Mouse (Mus musculus) liver, embryonic 14.5 days (tissue): ENCODE data around the gene Fah. TPM values are rescaled to one million over a fixed set of nuclear protein-coding genes. Genes with fewer than 3 reads are reported as not detected.

ENCODE experiments used
- ATAC-seq: fragments of 200-750 bp; cut with Nextera tagmentation; 2 replicates; pipeline ENCODE4 v1.8.0; 2017; ENCODE audit warnings: moderate number of reproducible peaks, mild to moderate bottlenecking, moderate library complexity; ENCODE audit not compliant: insufficient read depth
- DNase-seq, 3 experiments: peaks; one replicate each; pipeline ENCODE4 v3.0.0-alpha.2; 2012 to 2013; ENCODE audit warnings: low read depth in 3 of 3, low spot score in 3 of 3
- H3K27ac ChIP-seq: fragments of 300-500 bp; sonication (generic); 2 replicates; pipeline ENCODE4 v1.5.1; 2014; ENCODE audit warnings: moderate library complexity, mild to moderate bottlenecking, control low read depth, inconsistent platforms
- H3K27me3 ChIP-seq: fragments of 300-500 bp; sonication (generic); 2 replicates; pipeline ENCODE4 v1.6.1; 2014; ENCODE audit warnings: mild to moderate bottlenecking, low read length, moderate library complexity; ENCODE audit not compliant: control insufficient read depth, insufficient read depth
- H3K36me3 ChIP-seq: fragments of 300-500 bp; sonication (generic); replicated peaks from 2 replicates; pipeline ENCODE4 v1.6.1; 2014; ENCODE audit warnings: low read depth; ENCODE audit not compliant: control insufficient read depth, insufficient read depth
- H3K4me1 ChIP-seq, 2 experiments: fragments of 200-500 bp in 1 of 2; fragments of 300-500 bp in 1 of 2; sonication (generic) in 1 of 2; replicated peaks; 2 replicates each; pipeline ENCODE4 v1.6.1; 2012 to 2014; ENCODE audit warnings: antibody characterized with exemption in 1 of 2, inconsistent platforms in 1 of 2, low read length in 1 of 2; ENCODE audit not compliant: control insufficient read depth in 2 of 2, insufficient read depth in 2 of 2
- H3K4me2 ChIP-seq: fragments of 300-500 bp; sonication (generic); 2 replicates; pipeline ENCODE4 v1.6.1; 2014; ENCODE audit warnings: low read depth, mild to moderate bottlenecking, control low read depth, moderate library complexity
- H3K4me3 ChIP-seq, 2 experiments: fragments of 200-500 bp in 1 of 2; fragments of 300-500 bp in 1 of 2; sonication (generic) in 1 of 2; 2 replicates each; pipeline ENCODE4 v1.5.1; 2012 to 2014; ENCODE audit warnings: low read depth in 2 of 2, low read length in 2 of 2, mild to moderate bottlenecking in 2 of 2, control low read depth in 1 of 2, inconsistent platforms in 1 of 2, moderate library complexity in 1 of 2; ENCODE audit not compliant: insufficient read depth in 1 of 2
- H3K9ac ChIP-seq: fragments of 300-500 bp; sonication (generic); replicated peaks from 2 replicates; pipeline ENCODE4 v1.6.1; 2014; ENCODE audit warnings: mild to moderate bottlenecking, control low read depth, moderate library complexity
- H3K9me3 ChIP-seq: fragments of 300-500 bp; sonication (generic); 2 replicates; pipeline ENCODE4 v1.6.1; 2016; ENCODE audit warnings: low read length, mixed read lengths; ENCODE audit not compliant: control insufficient read depth
- CTCF ChIP-seq: IDR thresholded peaks from 2 replicates; pipeline ENCODE4 v1.5.1; 2016; ENCODE audit warnings: antibody characterized with exemption, low read depth, control low read depth
- EP300 ChIP-seq: IDR thresholded peaks from 2 replicates; pipeline ENCODE4 v1.6.1; 2016; ENCODE audit warnings: antibody characterized with exemption, low read depth
- WGBS: fragments of 180-500 bp; shearing (Covaris S2); extraction: QIAGEN DNeasy Blood & Tissue Kit; methylation state at CpG from one replicate; pipeline ENCODE4 v1.1.7; 2014; ENCODE audit not compliant: insufficient replicate concordance; 5-methylcytosine and 5-hydroxymethylcytosine counted together
- polyA plus RNA-seq, 2 experiments: library from polyadenylated mRNA; depleted of rRNA in 1 of 2; stranded (reverse) in 1 of 2; unstranded in 1 of 2; fragments of >200 nt; fragmentation: Nextera tagmentation in 1 of 2; extraction: Ambion mirVana in 1 of 2; gene quantifications; 2 replicates each; pipeline versions ENCODE4 v1.2.1 to v1.2.3; 2012 to 2014

Gene Fah
- polyA plus RNA-seq, 2 experiments, result 23.5 to 36.5 TPM

DNA sequence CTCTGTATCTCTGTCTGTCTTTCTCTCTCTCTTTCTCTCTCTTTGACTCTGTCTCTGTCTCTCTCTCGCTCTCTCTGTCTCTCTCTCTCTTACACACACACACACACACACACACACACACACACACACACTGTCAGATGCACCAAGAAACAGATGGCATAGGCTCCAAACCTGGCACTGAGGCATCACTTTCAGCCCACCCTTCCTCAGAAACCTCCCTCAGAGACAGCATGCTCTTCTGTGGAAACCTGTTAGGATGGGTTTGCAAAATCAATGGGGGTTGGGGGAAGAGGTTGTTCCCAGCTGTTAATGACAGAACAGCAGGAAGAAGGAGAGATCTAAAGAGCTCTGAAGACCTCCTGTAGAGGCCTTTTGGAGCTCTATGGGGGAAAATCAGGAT, 27.7 kb downstream of the Fah start:
- no peaks in the 10 kb centered on the region for H3K9me3 ChIP-seq
- H3K9ac ChIP-seq, result no peak overlapping the region
- H3K4me2 ChIP-seq, result no peak overlapping the region
- TF ChIP-seq EP300 (no peak), CTCF (no peak)
- WGBS, result 40% methylated on average over 1 of the region's 1 CpGs
- H3K27me3 ChIP-seq, result no peaks in the 10 kb centered on the region
- no peak overlapping the region for H3K4me3 ChIP-seq
- ATAC-seq, result no peak
- H3K36me3 ChIP-seq, result no peaks in the 10 kb centered on the region
- no peak for DNase-seq
- H3K4me1 ChIP-seq, result no peaks in the 10 kb centered on the region
- no peak overlapping the region for H3K27ac ChIP-seq

DNA sequence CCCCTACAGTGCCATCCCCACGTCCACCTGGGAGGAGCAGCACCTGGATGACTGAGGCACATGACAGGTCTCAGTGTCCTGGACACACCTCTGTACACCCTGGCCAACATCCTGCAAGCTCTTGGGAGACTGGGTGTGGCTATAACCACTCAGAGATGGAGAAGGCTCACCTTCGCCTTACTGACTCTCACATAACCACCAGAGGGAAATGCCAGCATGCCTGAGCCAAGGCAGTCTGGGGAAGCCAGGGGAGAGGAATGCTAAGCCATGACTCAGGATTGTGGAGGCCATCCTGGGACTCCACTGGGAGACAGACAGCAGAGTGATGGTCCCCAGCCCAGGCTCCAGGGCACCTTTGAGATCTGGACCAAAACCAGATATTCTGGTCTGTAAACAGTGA, 29.5 kb downstream of the Fah start:
- ATAC-seq, result no peak
- Histone ChIP-seq H3K9me3 (no peaks in the 10 kb centered on the region), H3K9ac (no peak overlapping the region), H3K4me3 (no peak overlapping the region), H3K4me2 (no peak overlapping the region), H3K36me3 (no peaks in the 10 kb centered on the region), H3K27ac (no peak overlapping the region), H3K27me3 (no peaks in the 10 kb centered on the region), H3K4me1 (no peaks in the 10 kb centered on the region)
- DNase-seq, result no peak
- WGBS, result 52% methylated on average over 2 of the region's 2 CpGs
- TF ChIP-seq EP300 (no peak), CTCF (no peak)

DNA sequence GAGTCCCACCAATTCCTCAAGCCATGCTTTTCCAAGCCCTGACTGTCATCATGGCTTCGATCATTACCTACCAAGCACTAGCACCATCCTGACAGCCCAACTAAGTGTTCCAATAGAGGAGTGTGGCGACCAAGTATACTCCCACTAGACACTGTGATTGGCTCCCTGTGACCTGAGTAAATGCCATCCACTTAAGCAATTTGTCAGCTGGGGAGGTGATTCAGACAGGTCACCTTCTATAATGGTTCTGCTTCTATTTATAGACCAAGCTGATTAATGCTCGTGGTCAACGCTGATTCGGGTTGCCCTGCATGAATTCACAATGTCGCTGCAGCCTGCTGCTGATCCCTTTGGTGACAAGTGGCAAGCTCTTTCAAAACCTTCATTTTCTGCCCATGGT, 40.3 kb downstream of the Fah start:
- H3K4me1 ChIP-seq, result no peaks in the 10 kb centered on the region
- no peaks in the 10 kb centered on the region for H3K36me3 ChIP-seq
- no peak overlapping the region for H3K4me3 ChIP-seq
- H3K4me2 ChIP-seq, result no peak overlapping the region
- no peak for DNase-seq
- no peak for ATAC-seq
- TF ChIP-seq CTCF (no peak), EP300 (no peak)
- no peaks in the 10 kb centered on the region for H3K9me3 ChIP-seq
- no peaks in the 10 kb centered on the region for H3K27me3 ChIP-seq
- WGBS, result 55% methylated on average over 6 of the region's 6 CpGs
- H3K9ac ChIP-seq, result no peak overlapping the region
- no peak overlapping the region for H3K27ac ChIP-seq

DNA sequence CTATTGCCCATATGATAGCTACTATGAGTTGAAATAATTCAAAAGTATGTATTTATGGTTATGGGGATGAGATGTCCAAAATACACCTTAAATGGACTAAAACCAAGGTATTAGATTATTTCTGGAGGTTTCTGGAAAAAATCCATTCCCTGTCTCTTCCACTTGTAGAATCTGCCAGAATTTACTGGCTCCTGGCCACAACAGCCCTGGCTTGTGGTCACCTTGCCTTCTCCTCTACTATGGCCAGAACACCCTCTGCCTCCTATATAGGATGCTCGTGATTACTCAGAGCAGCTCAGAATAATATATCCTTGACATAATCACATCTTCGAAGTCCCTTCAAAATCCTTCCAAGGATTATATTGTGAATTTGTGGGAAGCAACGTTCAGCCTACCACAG, 42.3 kb downstream of the Fah start:
- no peak for ATAC-seq
- WGBS, result 34% methylated on average over 3 of the region's 3 CpGs

DNA sequence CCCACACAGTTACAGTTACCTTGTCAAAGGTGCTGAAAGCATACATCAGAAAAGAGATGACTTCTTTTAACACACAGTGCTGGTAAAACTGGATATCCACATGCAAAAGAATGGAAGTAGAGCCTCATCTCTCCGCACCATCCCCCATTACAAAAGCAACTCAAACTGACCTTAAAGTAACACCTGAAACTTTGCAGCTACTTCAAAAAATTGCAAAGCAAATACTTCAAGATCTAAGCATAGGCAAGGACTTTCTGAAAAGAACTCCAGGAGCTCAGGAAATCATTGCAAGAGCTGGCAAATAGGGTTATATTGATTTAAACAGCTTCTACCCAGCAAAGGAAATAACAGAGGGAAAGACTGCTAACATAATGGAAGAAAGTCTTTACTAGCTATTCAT, 46.0 kb downstream of the Fah start:
- DNase-seq, result no peak
- Histone ChIP-seq H3K27ac (no peak overlapping the region), H3K4me3 (no peak overlapping the region), H3K36me3 (no peaks in the 10 kb centered on the region), H3K9me3 (no peaks in the 10 kb centered on the region), H3K27me3 (no peaks in the 10 kb centered on the region), H3K9ac (no peak overlapping the region), H3K4me1 (no peaks in the 10 kb centered on the region), H3K4me2 (no peak overlapping the region)
- ATAC-seq, result no peak
- TF ChIP-seq EP300 (no peak), CTCF (no peak)
- 79% methylated on average over 1 of the region's 1 CpGs for WGBS

More for the DNA sequence above, 42.3 kb downstream of the Fah start:
- Histone ChIP-seq H3K27me3 (no peaks in the 10 kb centered on the region), H3K4me1 (no peaks in the 10 kb centered on the region), H3K9ac (no peak overlapping the region), H3K27ac (no peak overlapping the region), H3K4me2 (no peak overlapping the region), H3K36me3 (no peaks in the 10 kb centered on the region), H3K4me3 (no peak overlapping the region), H3K9me3 (no peaks in the 10 kb centered on the region)
- no peak for DNase-seq
- TF ChIP-seq EP300 (no peak), CTCF (no peak)

DNA sequence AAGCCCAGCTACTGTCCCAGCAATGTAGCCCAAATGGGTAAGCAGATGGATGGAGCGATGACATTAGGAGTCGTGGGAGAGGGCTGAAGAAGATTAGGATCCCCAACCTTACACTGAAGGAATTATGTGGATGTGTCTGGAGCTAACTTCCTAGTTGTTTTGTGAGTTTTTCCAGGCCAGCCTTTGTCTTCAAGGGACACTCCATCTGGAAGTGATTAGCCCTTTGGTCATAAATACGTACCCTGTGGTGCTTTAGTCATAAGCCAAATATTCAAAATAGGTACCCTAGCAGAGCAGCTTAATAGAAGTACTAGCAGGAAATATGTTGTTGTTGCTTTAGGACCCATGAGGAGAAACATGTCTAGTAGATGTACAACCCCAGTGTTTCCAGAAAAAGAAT, 49.2 kb downstream of the Fah start:
- Histone ChIP-seq H3K27ac (no peak overlapping the region), H3K4me3 (no peak overlapping the region), H3K36me3 (no peaks in the 10 kb centered on the region), H3K4me2 (no peak overlapping the region), H3K9me3 (no peaks in the 10 kb centered on the region), H3K27me3 (no peaks in the 10 kb centered on the region), H3K9ac (no peak overlapping the region), H3K4me1 (no peaks in the 10 kb centered on the region)
- no peak for TF ChIP-seq EP300
- TF ChIP-seq CTCF, result no peak
- WGBS, result 54% methylated on average over 3 of the region's 3 CpGs
- DNase-seq, result no peak
- ATAC-seq, result no peak
